Mouse (Mus musculus) forebrain, postnatal 0 days (tissue): ENCODE data around the gene Tmprss2. TPM values are rescaled to one million over a fixed set of nuclear protein-coding genes. Genes with fewer than 3 reads are reported as not detected.

Source experiments
- ATAC-seq: fragments of 200-750 bp; cut with Nextera tagmentation; 2 replicates; pipeline ENCODE4 v1.8.0; 2017; ENCODE audit warnings: mild to moderate bottlenecking, moderate library complexity
- DNase-seq: peaks from one replicate; pipeline ENCODE4 v3.0.0-alpha.2; 2015
- H3K27ac ChIP-seq: fragments of 300-500 bp; sonication (generic); 2 replicates; pipeline ENCODE4 v1.5.1; 2014; ENCODE audit warnings: low read depth, mild to moderate bottlenecking, antibody characterized with exemption, low read length, moderate library complexity, mixed read lengths
- H3K27me3 ChIP-seq: fragments of 300-500 bp; sonication (generic); 2 replicates; pipeline ENCODE4 v1.6.1; 2014; ENCODE audit warnings: mild to moderate bottlenecking, low read length, mixed read lengths; ENCODE audit not compliant: insufficient read depth
- H3K36me3 ChIP-seq: fragments of 300-500 bp; sonication (generic); 2 replicates; pipeline ENCODE4 v1.6.1; 2014; ENCODE audit warnings: mild to moderate bottlenecking, moderate library complexity; ENCODE audit not compliant: insufficient read depth
- H3K4me1 ChIP-seq: fragments of 300-500 bp; sonication (generic); 2 replicates; pipeline ENCODE4 v1.6.1; 2014; ENCODE audit warnings: antibody characterized with exemption; ENCODE audit not compliant: insufficient read depth
- H3K4me2 ChIP-seq: fragments of 300-500 bp; sonication (generic); 2 replicates; pipeline ENCODE4 v1.6.1; 2014; ENCODE audit warnings: low read depth, mild to moderate bottlenecking, moderate library complexity
- H3K4me3 ChIP-seq: fragments of 300-500 bp; sonication (generic); 2 replicates; pipeline ENCODE4 v1.5.1; 2014; ENCODE audit warnings: low read depth, low read length, mixed read lengths
- H3K9ac ChIP-seq: fragments of 300-500 bp; sonication (generic); 2 replicates; pipeline ENCODE4 v1.6.1; 2014; ENCODE audit warnings: mild to moderate bottlenecking
- H3K9me3 ChIP-seq: fragments of 300-500 bp; sonication (generic); 2 replicates; pipeline ENCODE4 v1.6.1; 2016; ENCODE audit warnings: low read length
- CTCF ChIP-seq: sonication (generic); IDR thresholded peaks from 2 replicates; pipeline ENCODE4 v1.5.1; 2016; ENCODE audit warnings: antibody characterized with exemption, control low read depth, low read depth
- WGBS: fragments of 180-500 bp; shearing (Covaris S2); extraction: QIAGEN DNeasy Blood & Tissue Kit; methylation state at CpG from one replicate; pipeline ENCODE4 v1.1.7; 2014; 5-methylcytosine and 5-hydroxymethylcytosine counted together
- polyA plus RNA-seq: library from polyadenylated mRNA; unstranded; fragments of >200 nt; fragmentation: Nextera tagmentation; extraction: Ambion mirVana; gene quantifications from 2 replicates; pipeline ENCODE4 v1.2.1, GENCODE M21; 2015
- total RNA-seq: library from RNA; depleted of rRNA; stranded (reverse); fragments of >200 nt; gene quantifications from 2 replicates; pipeline ENCODE4 v1.2.3, GENCODE M21; 2014

Tmprss2 gene
- total and polyA plus RNA-seq, 2 experiments from 2014 or later, result 0.10 to 0.16 TPM

DNA sequence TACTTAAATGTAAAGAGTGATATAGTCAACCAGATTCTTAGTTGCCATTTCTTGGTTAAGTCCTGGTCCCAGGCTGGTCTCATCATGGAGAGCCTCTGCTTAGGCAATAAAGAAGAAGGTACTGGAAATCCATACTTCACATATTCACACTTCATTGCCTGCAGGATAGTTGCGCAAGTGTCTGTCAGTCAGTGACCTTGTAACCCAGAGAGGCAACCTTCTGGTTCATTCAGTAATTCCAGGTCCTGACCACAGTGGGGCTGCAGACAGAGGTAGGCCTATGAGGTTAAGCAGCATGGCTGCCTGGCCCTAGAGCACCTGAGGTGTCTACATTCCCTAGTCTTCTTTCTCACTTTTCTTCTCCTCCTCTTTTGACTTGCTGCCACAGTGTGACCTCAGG is 3.0 kb downstream of the Tmprss2 start:
- H3K9ac ChIP-seq, result no peak overlapping the region

DNA sequence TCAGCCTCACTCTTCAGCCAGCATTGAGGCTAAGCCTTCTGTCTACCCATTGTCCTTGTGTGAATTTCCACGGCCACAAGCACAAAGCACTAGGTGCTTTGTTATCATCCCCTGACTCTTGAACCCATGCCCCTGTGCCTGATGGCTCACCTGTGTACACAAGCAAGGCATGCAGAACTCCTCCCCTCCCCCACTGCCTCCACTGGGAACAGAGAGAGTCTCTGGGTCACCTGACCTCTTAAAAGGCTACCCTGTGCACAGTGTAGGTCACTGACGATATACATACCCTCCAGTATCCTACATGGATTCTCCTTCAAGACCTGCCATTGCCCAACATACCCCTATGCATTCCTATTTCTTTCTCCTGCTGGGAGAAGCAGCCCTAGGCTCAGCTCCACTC is 4.2 kb downstream of the Tmprss2 start:
- 77% methylated on average over 2 of the region's 2 CpGs for WGBS
- Histone ChIP-seq H3K27ac (no peak overlapping the region), H3K4me2 (no peak overlapping the region), H3K36me3 (no peaks in the 10 kb centered on the region), H3K4me1 (peaks cover 6% of the 10 kb centered on the region; the same call in 1 of the 2 replicates), H3K27me3 (peaks cover 29% of the 10 kb centered on the region), H3K9me3 (no peaks in the 10 kb centered on the region), H3K9ac (no peak overlapping the region), H3K4me3 (no peak overlapping the region)
- DNase-seq (no peak), ATAC-seq (no peak)
- no peak for TF ChIP-seq CTCF

More for the DNA sequence above, 3.0 kb downstream of the Tmprss2 start:
- TF ChIP-seq CTCF, result no peak
- Histone ChIP-seq H3K27me3 (peaks cover 32% of the 10 kb centered on the region), H3K4me1 (peaks cover 6% of the 10 kb centered on the region; the same call in 1 of the 2 replicates), H3K27ac (no peak overlapping the region), H3K36me3 (no peaks in the 10 kb centered on the region), H3K4me2 (no peak overlapping the region), H3K4me3 (no peak overlapping the region), H3K9me3 (no peaks in the 10 kb centered on the region)
- DNase-seq, result no peak
- no peak for ATAC-seq
- 97% methylated on average over 1 of the region's 1 CpGs for WGBS

DNA sequence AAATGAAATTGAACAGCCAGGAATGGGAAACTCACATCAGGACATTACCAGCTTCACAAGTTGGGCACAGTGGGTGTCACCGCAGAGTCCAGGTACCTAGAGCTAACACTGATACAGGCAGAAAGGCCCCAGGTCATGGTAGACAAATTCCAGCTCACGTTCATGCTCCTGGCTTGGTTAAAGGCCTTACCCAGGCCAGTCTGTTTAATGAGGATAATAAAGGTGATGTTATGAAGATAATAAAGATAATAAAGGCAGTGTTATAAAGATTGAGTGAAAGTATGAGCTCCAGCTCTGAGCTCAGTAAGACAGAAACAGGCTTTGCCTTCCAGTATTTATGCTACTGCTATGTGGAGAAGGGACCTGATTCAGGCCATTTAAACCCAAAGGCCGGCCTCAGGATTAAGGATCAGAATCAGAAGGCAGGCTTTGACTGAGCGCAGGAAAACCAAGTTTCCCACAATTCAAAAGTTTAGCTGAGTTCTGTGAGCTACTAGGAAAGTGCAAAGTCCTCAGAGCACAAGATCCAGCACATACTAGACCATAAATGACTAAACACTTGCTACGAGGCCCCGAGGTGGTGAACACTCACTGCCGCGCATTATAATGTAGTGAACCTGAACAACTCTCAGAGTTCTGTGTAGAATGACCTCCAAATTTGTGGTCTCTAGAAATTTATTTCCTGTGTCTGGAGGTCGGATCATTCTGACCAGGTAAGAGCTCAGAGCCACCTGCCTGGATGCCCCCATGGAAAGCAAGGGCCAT is 4.9 kb downstream of the Tmprss2 start:
- 90% methylated on average over 9 of the region's 9 CpGs for WGBS
- H3K36me3 ChIP-seq, result no peaks in the 10 kb centered on the region
- DNase-seq, result no peak
- no peak overlapping the region for H3K4me2 ChIP-seq
- no peak for TF ChIP-seq CTCF
- H3K27me3 ChIP-seq, result peaks cover 23% of the 10 kb centered on the region
- no peak overlapping the region for H3K9ac ChIP-seq
- no peak overlapping the region for H3K4me3 ChIP-seq
- peaks cover 6% of the 10 kb centered on the region; the same call in 1 of the 2 replicates for H3K4me1 ChIP-seq
- no peak for ATAC-seq
- no peak overlapping the region for H3K27ac ChIP-seq
- no peaks in the 10 kb centered on the region for H3K9me3 ChIP-seq

DNA sequence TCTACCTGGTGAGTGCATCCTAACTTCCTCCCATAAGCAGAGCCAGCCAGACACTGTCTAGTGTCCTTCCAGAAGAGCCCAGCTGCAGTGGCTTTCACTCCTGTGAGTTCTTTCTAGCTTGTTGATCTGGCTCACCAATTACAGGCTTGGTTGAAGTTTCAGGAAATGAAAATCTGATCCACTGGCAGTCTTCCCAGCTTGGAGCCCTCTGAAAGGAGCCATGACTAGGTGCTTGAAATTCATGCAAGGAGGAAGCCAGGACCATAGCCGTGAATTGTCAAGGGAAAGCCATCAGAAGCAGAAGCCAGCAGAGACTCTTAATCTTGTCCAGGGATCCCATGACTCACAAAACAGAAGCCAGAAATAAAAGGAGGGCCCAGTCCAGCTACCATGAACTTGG is 8.7 kb downstream of the Tmprss2 start:
- Histone ChIP-seq H3K4me1 (no peaks in the 10 kb centered on the region), H3K27ac (no peak overlapping the region), H3K9ac (no peak overlapping the region), H3K27me3 (no peaks in the 10 kb centered on the region), H3K4me2 (no peak overlapping the region), H3K4me3 (no peak overlapping the region), H3K36me3 (no peaks in the 10 kb centered on the region), H3K9me3 (no peaks in the 10 kb centered on the region)
- peak; percentile 27 for DNase-seq
- no peak for TF ChIP-seq CTCF
- ATAC-seq, result no peak
- WGBS, result 36% methylated on average over 1 of the region's 1 CpGs

DNA sequence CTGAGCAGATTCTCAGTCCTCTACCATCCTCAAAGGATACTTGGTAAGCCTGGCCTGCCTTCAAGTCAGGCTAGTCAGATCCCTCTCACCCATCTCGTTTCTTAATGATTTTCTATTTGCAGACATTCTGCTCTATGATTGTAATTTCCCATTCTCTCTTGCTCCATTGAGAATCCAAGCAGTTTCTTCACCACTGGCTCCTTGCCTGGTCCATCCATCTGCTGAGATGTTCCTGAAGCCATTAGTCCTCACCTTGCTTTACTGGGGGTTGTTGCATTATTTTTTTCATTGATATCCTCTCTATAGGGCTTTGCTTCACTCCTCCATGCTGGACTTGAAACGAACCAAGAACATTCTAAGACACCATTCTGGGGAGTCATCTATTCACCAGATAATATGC is 10.4 kb downstream of the Tmprss2 start:
- no peaks in the 10 kb centered on the region for H3K4me1 ChIP-seq
- no peaks in the 10 kb centered on the region for H3K27me3 ChIP-seq
- no peak overlapping the region for H3K27ac ChIP-seq
- no peak for ATAC-seq
- H3K36me3 ChIP-seq, result no peaks in the 10 kb centered on the region
- whole genome bisulfite sequencing, result 60% methylated on average over 2 of the region's 2 CpGs
- H3K4me2 ChIP-seq, result no peak overlapping the region
- no peak overlapping the region for H3K9ac ChIP-seq
- no peak for TF ChIP-seq CTCF
- H3K9me3 ChIP-seq, result no peaks in the 10 kb centered on the region
- no peak overlapping the region for H3K4me3 ChIP-seq
- DNase-seq, result no peak

DNA sequence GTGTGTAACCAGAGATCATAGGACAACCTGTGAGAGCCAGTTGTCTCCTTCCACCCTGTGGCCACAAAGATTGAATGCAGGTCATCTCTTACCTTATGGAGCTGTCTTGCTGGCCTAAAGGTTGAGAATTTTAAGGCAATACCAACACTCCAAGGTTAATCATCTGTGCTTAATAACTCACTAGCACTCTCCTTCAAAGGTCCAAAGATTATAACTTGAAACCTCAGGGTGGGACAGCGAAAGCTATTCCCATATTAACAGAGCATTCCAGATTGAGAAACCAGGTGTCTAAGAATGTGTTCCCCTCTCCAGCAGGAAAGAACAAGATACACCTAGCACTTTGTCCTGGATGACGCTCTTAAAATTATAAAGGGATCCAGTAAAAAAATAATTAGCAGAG is 12.9 kb downstream of the Tmprss2 start:
- no peaks in the 10 kb centered on the region for H3K4me1 ChIP-seq
- DNase-seq (no peak), ATAC-seq (no peak)
- H3K9ac ChIP-seq, result no peak overlapping the region
- H3K27me3 ChIP-seq, result no peaks in the 10 kb centered on the region
- H3K9me3 ChIP-seq, result no peaks in the 10 kb centered on the region
- no peak overlapping the region for H3K4me3 ChIP-seq
- 92% methylated on average over 2 of the region's 2 CpGs for WGBS
- TF ChIP-seq CTCF, result no peak
- H3K36me3 ChIP-seq, result no peaks in the 10 kb centered on the region
- H3K4me2 ChIP-seq, result no peak overlapping the region
- no peak overlapping the region for H3K27ac ChIP-seq

DNA sequence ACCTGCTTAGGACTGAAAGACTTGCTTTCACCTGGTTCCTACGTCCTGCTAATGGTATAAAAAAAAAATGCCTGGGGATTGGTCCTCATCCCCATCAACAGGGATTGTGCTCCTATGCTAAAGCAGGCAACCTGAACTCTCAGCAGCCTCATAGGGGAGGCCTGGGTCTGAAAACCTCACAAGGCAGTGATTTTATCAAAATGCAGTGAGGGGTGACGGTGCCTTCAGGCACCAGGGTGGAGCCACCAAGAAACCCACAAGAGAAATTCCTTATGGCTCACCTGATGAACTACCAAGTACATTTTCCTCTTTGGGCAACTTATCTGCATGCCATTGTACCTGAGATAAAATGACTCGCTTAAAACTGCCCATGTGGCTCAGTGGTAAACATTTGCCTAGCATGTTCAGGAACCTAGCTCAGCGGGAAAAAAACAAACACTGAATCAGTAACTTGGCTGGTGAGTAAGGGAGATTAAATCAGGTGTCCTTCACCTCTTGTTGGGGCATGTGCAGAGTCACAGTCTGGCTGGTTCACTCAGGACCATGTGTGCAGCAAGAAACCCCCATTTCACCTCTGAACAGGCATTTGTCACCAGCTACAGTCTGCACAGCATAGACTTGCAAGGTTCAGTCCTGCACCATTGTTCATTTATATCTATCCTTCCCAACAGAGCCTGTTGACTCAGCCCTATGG is 17.0 kb downstream of the Tmprss2 start:
- ATAC-seq (no peak), DNase-seq (no peak)
- Histone ChIP-seq H3K9me3 (no peaks in the 10 kb centered on the region), H3K27me3 (no peaks in the 10 kb centered on the region), H3K4me2 (no peak overlapping the region), H3K9ac (no peak overlapping the region), H3K27ac (no peak overlapping the region), H3K4me1 (no peaks in the 10 kb centered on the region), H3K36me3 (no peaks in the 10 kb centered on the region), H3K4me3 (no peak overlapping the region)
- WGBS, result 82% methylated on average over 4 of the region's 4 CpGs
- no peak for TF ChIP-seq CTCF
